Mouse (Mus musculus) liver, postnatal 0 days (tissue): ENCODE results near the gene Gm48551. TPM values are rescaled to one million over a fixed set of nuclear protein-coding genes. Genes with fewer than 3 reads are reported as not detected.

Experiments used
- ATAC-seq: fragments of 200-750 bp; cut with Nextera tagmentation; 2 replicates; pipeline ENCODE4 v1.8.0; 2017; ENCODE audit warnings: mild to moderate bottlenecking, moderate library complexity
- DNase-seq: peaks from one replicate; pipeline ENCODE4 v3.0.0-alpha.2; 2016
- H3K27ac ChIP-seq: fragments of 300-500 bp; sonication (generic); 2 replicates; pipeline ENCODE4 v1.5.1; 2014; ENCODE audit warnings: antibody characterized with exemption, moderate library complexity, mild to moderate bottlenecking, low read depth
- H3K27me3 ChIP-seq: fragments of 300-500 bp; sonication (generic); 2 replicates; pipeline ENCODE4 v1.6.1; 2014; ENCODE audit warnings: low read length, control low read depth, mixed read lengths; ENCODE audit not compliant: insufficient read depth
- H3K36me3 ChIP-seq: fragments of 300-500 bp; sonication (generic); replicated peaks from 2 replicates; pipeline ENCODE4 v1.6.1; 2014; ENCODE audit warnings: mild to moderate bottlenecking, control low read depth, low read length, moderate library complexity, mixed read lengths; ENCODE audit not compliant: insufficient read depth
- H3K4me1 ChIP-seq: fragments of 300-500 bp; sonication (generic); 2 replicates; pipeline ENCODE4 v1.6.1; 2014; ENCODE audit warnings: antibody characterized with exemption, mild to moderate bottlenecking, control low read depth; ENCODE audit not compliant: insufficient read depth
- H3K4me2 ChIP-seq: fragments of 300-500 bp; sonication (generic); 2 replicates; pipeline ENCODE4 v1.6.1; 2014; ENCODE audit warnings: low read depth, mild to moderate bottlenecking, low read length, moderate library complexity, mixed read lengths
- H3K4me3 ChIP-seq: fragments of 300-500 bp; sonication (generic); 2 replicates; pipeline ENCODE4 v1.5.1; 2014; ENCODE audit warnings: low read depth, low read length
- H3K9ac ChIP-seq: fragments of 300-500 bp; sonication (generic); replicated peaks from 2 replicates; pipeline ENCODE4 v1.6.1; 2014; ENCODE audit warnings: mild to moderate bottlenecking, moderate library complexity
- H3K9me3 ChIP-seq: fragments of 300-500 bp; sonication (generic); 2 replicates; pipeline ENCODE4 v1.6.1; 2016; ENCODE audit warnings: mild to moderate bottlenecking, control low read depth, low read length, mixed read lengths
- CTCF ChIP-seq: sonication (generic); IDR thresholded peaks from 2 replicates; pipeline ENCODE4 v1.5.1; 2016; ENCODE audit warnings: antibody characterized with exemption, low read depth
- EP300 ChIP-seq: IDR thresholded peaks from 2 replicates; pipeline ENCODE4 v1.6.1; 2016; ENCODE audit warnings: antibody characterized with exemption, low read depth, mild to moderate bottlenecking
- WGBS: fragments of 180-500 bp; shearing (Covaris S2); extraction: QIAGEN DNeasy Blood & Tissue Kit; methylation state at CpG from one replicate; pipeline ENCODE4 v1.1.7; 2014; ENCODE audit not compliant: insufficient replicate concordance; 5-methylcytosine and 5-hydroxymethylcytosine counted together
- polyA plus RNA-seq: library from polyadenylated mRNA; unstranded; fragments of >200 nt; fragmentation: Nextera tagmentation; extraction: Ambion mirVana; gene quantifications from 2 replicates; pipeline ENCODE4 v1.2.1, GENCODE M21; 2015

Gene Gm48551
- polyA plus RNA-seq, 1 experiment from 2014 or later, result 0.70 TPM

GRCm38 (mm10) chr10:81424246-81425051, 40.2 kb downstream of the Gm48551 start:
- Histone ChIP-seq H3K4me1 (peaks cover 28% of the 10 kb centered on the region), H3K9ac (no peak overlapping the region), H3K27ac (no peak overlapping the region; the same call in 1 of the 2 replicates), H3K27me3 (peaks cover 25% of the 10 kb centered on the region), H3K4me2 (0 out of 2 replicates have a peak overlapping the region, but pooled peaks have one; percentile 22), H3K36me3 (no peaks in the 10 kb centered on the region), H3K4me3 (no peak overlapping the region), H3K9me3 (no peaks in the 10 kb centered on the region)
- DNase-seq (peak; percentile 29), ATAC-seq (no peak)
- TF ChIP-seq EP300 (no peak), CTCF (no peak)
- WGBS, result 34% methylated on average over 23 of the region's 25 CpGs

DNA sequence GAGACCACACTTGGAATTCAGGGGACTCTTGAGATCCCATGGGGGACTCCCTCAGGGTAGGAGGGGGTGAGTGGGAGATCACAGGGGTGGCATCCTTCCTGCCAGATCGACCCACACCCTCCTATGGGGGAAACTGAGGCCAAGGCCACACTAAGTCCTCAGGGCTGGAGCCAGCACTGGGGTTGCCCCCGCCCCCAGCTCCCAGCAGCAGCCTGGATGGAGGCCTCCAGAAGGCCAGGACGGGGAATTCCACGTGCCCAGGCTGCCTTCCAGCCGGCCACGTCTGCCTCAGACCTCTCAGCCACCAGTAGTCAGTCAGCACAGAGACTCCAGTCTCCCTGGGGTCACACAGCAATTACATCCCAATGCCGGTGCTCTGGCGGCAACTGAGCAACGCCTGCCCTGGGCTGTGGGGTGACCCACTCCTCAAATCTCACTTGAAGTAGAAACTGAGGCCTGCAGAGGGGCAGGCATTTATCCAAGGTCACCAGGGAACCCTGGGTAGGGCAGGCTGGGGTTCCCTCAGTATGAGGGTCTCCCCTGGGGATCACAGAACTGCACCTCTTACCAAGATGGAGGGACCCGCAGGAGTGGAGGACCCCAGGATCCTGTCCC, 41.1 kb downstream of the Gm48551 start:
- Histone ChIP-seq H3K4me3 (no peak overlapping the region), H3K9ac (peak overlapping the region; percentile 16; the same call in 1 of the 2 replicates), H3K36me3 (no peaks in the 10 kb centered on the region), H3K27ac (no peak overlapping the region), H3K4me2 (peak overlapping the region; percentile 78), H3K4me1 (peaks cover 33% of the 10 kb centered on the region), H3K9me3 (no peaks in the 10 kb centered on the region), H3K27me3 (peaks cover 25% of the 10 kb centered on the region)
- peak; percentile 15 for DNase-seq
- no peak for ATAC-seq
- no peak for TF ChIP-seq EP300
- TF ChIP-seq CTCF, result no peak
- 59% methylated on average over 10 of the region's 10 CpGs for WGBS

DNA sequence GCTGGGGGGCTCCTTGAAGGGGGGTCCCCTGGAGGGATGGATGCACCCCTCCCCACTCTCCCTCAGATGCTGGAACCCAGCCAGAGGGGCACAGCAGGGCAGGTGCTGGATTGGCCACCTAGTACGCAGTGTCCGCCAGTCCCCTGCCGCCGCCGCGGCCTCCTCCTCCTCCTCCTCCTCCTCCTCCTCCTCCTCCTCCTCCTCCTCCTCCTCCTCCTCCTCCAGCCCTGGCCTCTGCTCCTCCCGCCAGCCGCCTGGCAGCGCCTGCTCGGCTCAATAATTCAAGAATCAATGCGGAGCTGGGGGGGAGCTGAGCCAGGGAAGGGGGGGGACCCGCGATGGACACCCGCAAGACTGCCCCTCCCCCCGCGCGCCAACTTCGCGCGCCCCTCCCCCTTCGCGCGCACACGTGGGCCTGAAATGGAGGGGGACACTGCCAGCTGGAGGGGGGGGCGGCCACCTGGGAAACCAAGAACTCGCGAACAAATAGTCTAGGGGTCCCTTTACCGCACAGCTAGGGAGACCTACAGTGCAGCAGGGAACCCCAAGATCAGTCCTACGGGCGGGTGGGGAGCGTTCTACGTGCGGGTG, 41.9 kb downstream of the Gm48551 start:
- Histone ChIP-seq H3K9ac (peak overlapping the region; percentile 61), H3K27me3 (peaks cover 29% of the 10 kb centered on the region), H3K4me2 (peak overlapping the region; percentile 78), H3K9me3 (no peaks in the 10 kb centered on the region), H3K4me1 (peaks cover 37% of the 10 kb centered on the region), H3K4me3 (peak overlapping the region; percentile 58), H3K36me3 (no peaks in the 10 kb centered on the region), H3K27ac (no peak overlapping the region)
- under 1% methylated on average over 14 of the region's 33 CpGs for WGBS
- peak; percentile 25 for DNase-seq
- no peak for TF ChIP-seq EP300
- no peak for TF ChIP-seq CTCF
- ATAC-seq, result no peak

DNA sequence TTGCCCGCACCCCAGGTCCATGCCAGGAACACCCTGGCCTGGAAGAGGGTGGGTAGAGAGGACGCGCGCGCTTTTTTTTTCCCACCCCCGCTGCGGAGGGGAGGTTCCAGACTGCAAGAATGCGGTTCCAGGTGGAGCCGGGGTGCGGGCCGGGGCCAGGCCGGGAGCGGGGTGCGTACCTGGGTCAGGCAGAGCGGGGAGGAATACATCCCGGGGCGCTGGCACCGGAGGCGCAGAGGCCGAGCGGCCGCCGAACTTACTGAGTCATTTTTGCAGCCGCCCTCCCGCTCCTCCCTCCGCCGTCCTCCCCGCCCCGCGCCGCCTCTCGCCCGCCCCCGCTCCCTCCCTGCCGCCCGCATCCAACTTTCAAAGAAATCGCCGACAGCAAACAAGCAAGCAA, 42.6 kb downstream of the Gm48551 start:
- DNase-seq, result peak; percentile 69
- Histone ChIP-seq H3K9me3 (no peaks in the 10 kb centered on the region), H3K36me3 (no peaks in the 10 kb centered on the region), H3K27me3 (peaks cover 31% of the 10 kb centered on the region), H3K4me2 (peak overlapping the region; percentile 78), H3K9ac (peak overlapping the region; percentile 61), H3K27ac (no peak overlapping the region), H3K4me3 (peak overlapping the region; percentile 58), H3K4me1 (peaks cover 40% of the 10 kb centered on the region)
- WGBS, result 0% methylated on average over 36 of the region's 38 CpGs
- no peak for ATAC-seq
- no peak for TF ChIP-seq EP300
- no peak for TF ChIP-seq CTCF

DNA sequence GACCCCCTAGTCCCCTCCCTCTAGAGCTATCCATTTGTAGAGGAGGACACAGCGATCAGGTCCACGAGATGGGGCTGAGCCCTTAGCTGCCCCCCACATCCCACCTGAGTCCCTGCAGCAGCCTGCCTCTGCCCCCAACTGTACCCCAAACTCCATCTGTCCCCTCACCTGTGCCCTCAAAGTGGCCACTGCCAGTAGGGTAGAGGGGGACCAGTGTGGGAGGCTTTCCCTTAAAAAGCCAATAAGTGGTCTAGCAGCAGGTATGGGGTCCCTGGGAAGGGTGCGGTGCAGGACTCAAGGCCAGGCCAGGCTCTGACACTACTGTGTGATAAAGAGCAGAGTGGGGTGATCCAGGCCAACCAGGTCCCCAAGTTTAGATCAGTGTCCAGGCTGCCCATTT, 43.1 kb downstream of the Gm48551 start:
- H3K4me1 ChIP-seq, result peaks cover 39% of the 10 kb centered on the region
- no peak overlapping the region for H3K27ac ChIP-seq
- DNase-seq, result no peak
- WGBS, result 53% methylated on average over 3 of the region's 3 CpGs
- TF ChIP-seq CTCF, result no peak
- TF ChIP-seq EP300, result no peak
- no peak for ATAC-seq
- H3K36me3 ChIP-seq, result no peaks in the 10 kb centered on the region
- H3K9ac ChIP-seq, result no peak overlapping the region
- peak overlapping the region; percentile 78 for H3K4me2 ChIP-seq
- H3K27me3 ChIP-seq, result peaks cover 31% of the 10 kb centered on the region
- no peak overlapping the region for H3K4me3 ChIP-seq
- no peaks in the 10 kb centered on the region for H3K9me3 ChIP-seq
